Mouse (Mus musculus) limb, embryonic 14.5 days (tissue): ENCODE measurements around the gene Haus6. TPM values are rescaled to one million over a fixed set of nuclear protein-coding genes. Genes with fewer than 3 reads are reported as not detected.

Source experiments
- ATAC-seq: fragments of 200-750 bp; cut with Nextera tagmentation; 2 replicates; pipeline ENCODE4 v1.8.0; 2017; ENCODE audit warnings: low read depth, moderate number of reproducible peaks, moderate TSS enrichment; ENCODE audit not compliant: low FRiP score
- DNase-seq: peaks from one replicate; pipeline ENCODE4 v3.0.0-alpha.2; 2015; ENCODE audit warnings: low spot score
- H3K27ac ChIP-seq: fragments of 300-500 bp; sonication (generic); replicated peaks from 2 replicates; pipeline ENCODE4 v1.5.1; 2014; ENCODE audit warnings: low read depth, mild to moderate bottlenecking, low read length, moderate library complexity, mixed read lengths
- H3K27me3 ChIP-seq: fragments of 300-500 bp; sonication (generic); 2 replicates; pipeline ENCODE4 v1.6.1; 2014; ENCODE audit warnings: low read length, mixed read lengths; ENCODE audit not compliant: control insufficient read depth, insufficient read depth
- H3K36me3 ChIP-seq: fragments of 300-500 bp; sonication (generic); 2 replicates; pipeline ENCODE4 v1.6.1; 2014; ENCODE audit warnings: mild to moderate bottlenecking, low read length, moderate library complexity, mixed read lengths; ENCODE audit not compliant: control insufficient read depth, insufficient read depth
- H3K4me1 ChIP-seq: fragments of 300-500 bp; sonication (generic); 2 replicates; pipeline ENCODE4 v1.6.1; 2014; ENCODE audit warnings: antibody characterized with exemption, low read length, mixed read lengths; ENCODE audit not compliant: control insufficient read depth, insufficient read depth
- H3K4me2 ChIP-seq: fragments of 300-500 bp; sonication (generic); replicated peaks from 2 replicates; pipeline ENCODE4 v1.6.1; 2014; ENCODE audit warnings: low read depth, mild to moderate bottlenecking, low read length, moderate library complexity; ENCODE audit not compliant: severe bottlenecking
- H3K4me3 ChIP-seq: fragments of 300-500 bp; sonication (generic); replicated peaks from 2 replicates; pipeline ENCODE4 v1.5.1; 2014; ENCODE audit warnings: low read length
- H3K9ac ChIP-seq: fragments of 300-500 bp; sonication (generic); 2 replicates; pipeline ENCODE4 v1.6.1; 2014; ENCODE audit warnings: mild to moderate bottlenecking, low read depth, low read length, moderate library complexity; ENCODE audit not compliant: severe bottlenecking
- H3K9me3 ChIP-seq: fragments of 300-500 bp; sonication (generic); 2 replicates; pipeline ENCODE4 v1.6.1; 2016; ENCODE audit warnings: low read length; ENCODE audit not compliant: control insufficient read depth
- POLR2A ChIP-seq: fragments of 200-500 bp; IDR thresholded peaks from 2 replicates; pipeline ENCODE4 v1.8.0; 2012; ENCODE audit warnings: inconsistent platforms, mild to moderate bottlenecking, moderate library complexity, borderline replicate concordance; ENCODE audit not compliant: insufficient read depth, insufficient read length; ENCODE audit errors: extremely low read depth
- WGBS: fragments of 180-500 bp; shearing (Covaris S2); extraction: QIAGEN DNeasy Blood & Tissue Kit; methylation state at CpG from one replicate; pipeline ENCODE4 v1.1.7; 2014; 5-methylcytosine and 5-hydroxymethylcytosine counted together
- polyA plus RNA-seq, 2 experiments: library from polyadenylated mRNA; depleted of rRNA in 1 of 2; stranded (reverse) in 1 of 2; unstranded in 1 of 2; fragments of >200 nt; fragmentation: Nextera tagmentation in 1 of 2; extraction: Ambion mirVana in 1 of 2; gene quantifications; 2 replicates each; pipeline versions ENCODE4 v1.2.1 to v1.2.3; 2012 to 2014

Haus6 gene
- polyA plus RNA-seq, 2 experiments = 10.2 to 14.2 TPM

DNA sequence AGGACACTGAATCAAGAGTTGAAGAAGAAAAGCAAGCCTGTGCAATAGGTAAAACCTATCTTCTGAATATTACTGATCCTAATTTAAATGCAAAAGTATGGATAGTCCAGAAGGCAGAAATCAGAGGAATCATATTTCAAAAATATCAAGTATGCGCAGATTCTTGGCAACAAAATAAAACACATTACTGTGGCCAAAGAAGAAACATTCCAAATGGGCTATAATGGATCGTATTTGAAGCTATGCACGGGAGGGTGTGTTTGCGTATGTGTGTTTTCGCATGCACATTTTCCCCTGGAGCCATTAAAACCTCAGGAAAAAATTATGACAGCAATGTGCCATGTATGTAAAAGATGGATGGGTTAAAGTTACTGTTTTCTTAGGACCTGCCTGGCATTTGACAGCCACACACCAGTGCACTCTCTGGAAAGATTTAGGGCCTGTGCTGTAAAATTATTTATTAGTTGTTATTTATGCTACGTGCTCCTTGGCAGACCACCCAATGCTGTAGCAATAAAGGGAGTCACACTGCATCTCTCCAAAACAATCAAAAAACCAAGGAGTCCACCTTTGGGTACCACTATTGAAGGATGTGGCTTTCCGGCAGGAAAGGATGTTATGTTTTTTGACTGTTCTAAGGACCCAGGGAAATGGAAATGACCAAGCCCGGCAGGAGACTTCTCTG, 78.3 kb downstream of the Haus6 start:
- H3K9ac ChIP-seq = no peak overlapping the region
- 30% methylated on average over 8 of the region's 8 CpGs for WGBS
- H3K27ac ChIP-seq = peak overlapping the region; percentile 68
- DNase-seq (peak; percentile 15), ATAC-seq (no peak)
- no peak overlapping the region for H3K4me3 ChIP-seq
- TF ChIP-seq POLR2A = no peak
- no peaks in the 10 kb centered on the region for H3K36me3 ChIP-seq
- no peak overlapping the region for H3K4me2 ChIP-seq
- H3K4me1 ChIP-seq = peaks cover 16% of the 10 kb centered on the region
- peaks cover 4% of the 10 kb centered on the region; the same call in 1 of the 2 replicates for H3K9me3 ChIP-seq
- H3K27me3 ChIP-seq = no peaks in the 10 kb centered on the region

- Histone ChIP-seq H3K27me3 (no peaks in the 10 kb centered on the region), H3K4me1 (peaks cover 36% of the 10 kb centered on the region), H3K4me3 (no peak overlapping the region), H3K9ac (no peak overlapping the region), H3K36me3 (no peaks in the 10 kb centered on the region), H3K4me2 (no peak overlapping the region), H3K9me3 (no peaks in the 10 kb centered on the region), H3K27ac (no peak overlapping the region)
- no peak for ATAC-seq
- no peak for TF ChIP-seq POLR2A
- no peak for DNase-seq
- WGBS = 61% methylated on average over 6 of the region's 6 CpGs
These were observed 82.7 kb downstream of the Haus6 start for GRCm38 (mm10) chr4:86529161-86529560.

Other genes starting within 250 kb of the Haus6 start
- 0.08 and 0.14 TPM in 2 replicates for gene Saxo1, start 53.7 kb downstream of the Haus6 start, polyA plus RNA-seq (2012; rRNA removed)
- gene Saxo1, start 53.7 kb downstream of the Haus6 start, polyA plus RNA-seq (2014; fragmentation: Nextera tagmentation; extraction: Ambion mirVana) = not detected in 2 replicates
- gene Rraga, start 36.4 kb downstream of the Haus6 start, polyA plus RNA-seq (2012; rRNA removed) = 107 and 112 TPM in 2 replicates
- 96.1 and 106 TPM in 2 replicates for gene Rraga, start 36.4 kb downstream of the Haus6 start, polyA plus RNA-seq (2014; fragmentation: Nextera tagmentation; extraction: Ambion mirVana)
- gene Plin2, start 58.0 kb upstream of the Haus6 start, polyA plus RNA-seq (2012; rRNA removed) = 80.4 TPM in 2 replicates
- gene Plin2, start 58.0 kb upstream of the Haus6 start, polyA plus RNA-seq (2014; fragmentation: Nextera tagmentation; extraction: Ambion mirVana) = 84.5 and 91.2 TPM in 2 replicates
- 10.4 and 11.9 TPM in 2 replicates for gene Dennd4c, start 136.5 kb upstream of the Haus6 start, polyA plus RNA-seq (2012; rRNA removed)
- 8.7 and 11.0 TPM in 2 replicates for gene Dennd4c, start 136.5 kb upstream of the Haus6 start, polyA plus RNA-seq (2014; fragmentation: Nextera tagmentation; extraction: Ambion mirVana)
- 1,562 and 2,024 TPM in 2 replicates for gene Rps6, start 245.4 kb upstream of the Haus6 start, polyA plus RNA-seq (2012; rRNA removed)
- 903 and 916 TPM in 2 replicates for gene Rps6, start 245.4 kb upstream of the Haus6 start, polyA plus RNA-seq (2014; fragmentation: Nextera tagmentation; extraction: Ambion mirVana)